Mouse (Mus musculus): ENCODE measurements around the gene Gm7029.

DNA sequence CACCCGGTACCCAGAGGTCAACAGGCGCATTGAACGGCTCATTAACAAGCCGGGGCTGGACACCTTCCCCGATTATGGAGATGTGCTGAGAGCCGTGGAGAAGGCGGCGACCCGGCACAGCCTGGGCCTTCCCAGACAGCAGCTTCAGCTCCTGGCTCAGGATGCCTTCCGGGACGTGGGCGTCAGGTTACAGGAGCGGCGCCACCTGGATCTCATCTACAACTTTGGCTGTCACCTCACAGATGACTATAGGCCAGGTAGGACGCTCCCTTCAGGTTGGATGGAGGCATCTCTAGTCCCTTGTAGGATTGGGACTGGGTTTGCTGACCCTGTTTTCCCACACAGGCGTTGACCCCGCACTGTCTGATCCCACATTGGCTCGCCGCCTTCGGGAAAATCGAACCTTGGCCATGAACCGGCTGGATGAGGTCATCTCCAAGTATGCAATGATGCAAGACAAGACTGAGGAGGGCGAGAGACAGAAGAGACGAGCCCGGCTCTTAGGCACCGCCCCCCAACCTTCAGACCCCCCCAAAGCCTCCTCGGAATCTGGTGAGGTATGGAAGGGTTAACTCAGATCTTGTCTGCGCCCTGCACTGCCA, 38.3 kb downstream of the Gm7029 start:
- no peak for TF ChIP-seq CTCF (IDR thresholded peaks at IDR 0.05)
- no peak for TF ChIP-seq POLR2A (IDR thresholded peaks at IDR 0.05; ENCODE audit: insufficient read depth, low read depth, low read length)
- TF ChIP-seq EP300 (IDR thresholded peaks at IDR 0.05; ENCODE audit: insufficient read depth, low read depth, low read length): no peak
